In the genomic region with DNA sequence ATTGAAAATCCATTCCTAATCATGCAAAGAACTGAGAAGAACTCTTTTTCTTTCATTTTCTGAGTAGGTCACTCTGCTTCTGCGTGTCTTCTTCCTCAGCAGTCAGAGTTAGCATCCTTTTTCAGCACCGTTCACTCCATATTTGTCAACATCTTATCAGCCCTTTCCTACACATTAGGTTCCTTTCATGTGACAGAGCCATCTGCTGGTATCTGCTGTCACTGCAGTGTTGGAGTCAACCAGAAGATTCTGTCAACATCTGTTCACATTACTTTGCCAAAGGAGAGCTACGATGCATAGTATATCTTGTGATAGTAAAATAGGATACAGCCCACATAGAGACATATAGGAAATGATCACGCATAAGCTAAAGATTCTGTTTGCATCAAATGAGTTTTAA, we compare ENCODE assay signal across 9 mouse cellular contexts.
DNase-seq lines count a peak whose midpoint lies in the region; ATAC-seq and TF ChIP-seq lines count a peak whose summit lies in the region.
"Had no signal": no experiment of that assay in that cellular context is flagged by ENCODE, and none has a peak within 500 bp of the region (broad histone marks: within the 10 kb centered on the region; RNA-seq: fewer than 3 reads in every experiment).

No protein-coding gene starts in this region.

- 27% methylated on average over 4 of the region's 4 CpGs for WGBS in lung, embryonic 14.5 days
- 29% methylated on average over 4 of the region's 4 CpGs for WGBS in lung, adult 2 months
- WGBS in hindbrain, embryonic 14.5 days: 41% methylated on average over 4 of the region's 4 CpGs
- 38% methylated on average over 4 of the region's 4 CpGs for WGBS in neural tube, embryonic 14.5 days

- no peak overlapping the region for H3K4me3 ChIP-seq in lung, embryonic 14.5 days (ENCODE audit: low read depth, low read length)
- H3K4me3 ChIP-seq in lung, adult 2 months (replicated peaks; ENCODE audit: extremely low read depth, low read depth, low read length): no peak overlapping the region
- no peak overlapping the region for H3K4me3 ChIP-seq in hindbrain, embryonic 14.5 days (replicated peaks; ENCODE audit: low read length)
- H3K4me3 ChIP-seq in neural tube, embryonic 14.5 days (ENCODE audit: low read depth, low read length): no peak overlapping the region
- H3K4me3 ChIP-seq: lung, embryonic 15.5 days had no signal

- ATAC-seq in lung, embryonic 14.5 days (ENCODE audit: insufficient read depth): no peak
- peak; percentile 68 for ATAC-seq in activated CD4-positive, CD25-positive, alpha-beta regulatory T cell, adult 4 months
- ATAC-seq in hindbrain, embryonic 14.5 days (ENCODE audit: low FRiP score): peak; percentile 70; the same call in 1 of the 2 replicates
- ATAC-seq in neural tube, embryonic 14.5 days (ENCODE audit: low read depth): peak; percentile 85

- peak; percentile 74 for DNase-seq in lung, embryonic 14.5 days
- no peak for DNase-seq in lung, adult 2 months
- peak; percentile 48 for DNase-seq in embryo, embryonic 10 days (ENCODE audit: low spot score)
- DNase-seq in hindbrain, embryonic 14.5 days (ENCODE audit: low spot score): peak; percentile 77
- peak; percentile 64 to 82 for DNase-seq in left cerebral cortex, postnatal 25 days (ENCODE audit: low spot score in 2 of 2)
- DNase-seq in T-cell, adult 2 months (ENCODE audit: low spot score): no peak

- H3K4me2 ChIP-seq in lung, embryonic 14.5 days: no peak overlapping the region
- H3K4me2 ChIP-seq in hindbrain, embryonic 14.5 days (replicated peaks): no peak overlapping the region
- no peak overlapping the region for H3K4me2 ChIP-seq in neural tube, embryonic 14.5 days (ENCODE audit: low read depth, low read length)
- H3K4me2 ChIP-seq: lung, embryonic 15.5 days had no signal

- no peak overlapping the region for H3K27ac ChIP-seq in lung, embryonic 14.5 days (ENCODE audit: low read depth)
- H3K27ac ChIP-seq in hindbrain, embryonic 14.5 days: no peak overlapping the region
- H3K27ac ChIP-seq in neural tube, embryonic 14.5 days (ENCODE audit: low read depth, low read length): no peak overlapping the region
- H3K27ac ChIP-seq: lung, embryonic 15.5 days had no signal

- no peaks in the 10 kb centered on the region for H3K36me3 ChIP-seq in lung, embryonic 14.5 days (ENCODE audit: insufficient read depth)
- no peaks in the 10 kb centered on the region; the same call in 1 of the 2 replicates for H3K36me3 ChIP-seq in hindbrain, embryonic 14.5 days (replicated peaks; ENCODE audit: control insufficient read depth, insufficient read depth)
- no peaks in the 10 kb centered on the region for H3K36me3 ChIP-seq in neural tube, embryonic 14.5 days (ENCODE audit: control insufficient read depth, insufficient read depth, low read length)
- H3K36me3 ChIP-seq: lung, embryonic 15.5 days had no signal

- no peak for TF ChIP-seq POLR2A in lung, adult 2 months (IDR thresholded peaks at IDR 0.05; ENCODE audit: borderline replicate concordance, extremely low read depth, low read depth, low read length)

- H3K27me3 ChIP-seq in lung, embryonic 14.5 days (ENCODE audit: insufficient read depth, low read length): no peaks in the 10 kb centered on the region
- H3K27me3 ChIP-seq in hindbrain, embryonic 14.5 days (ENCODE audit: control insufficient read depth, insufficient read depth, low read length): no peaks in the 10 kb centered on the region
- no peaks in the 10 kb centered on the region for H3K27me3 ChIP-seq in neural tube, embryonic 14.5 days (ENCODE audit: control insufficient read depth, insufficient read depth, low read length)
- H3K27me3 ChIP-seq: lung, embryonic 15.5 days had no signal

- intact Hi-C loops in left cerebral cortex, postnatal 25 days (cut with DNase I): no loop called here

- no peaks in the 10 kb centered on the region for H3K4me1 ChIP-seq in lung, embryonic 14.5 days (ENCODE audit: insufficient read depth)
- no peaks in the 10 kb centered on the region for H3K4me1 ChIP-seq in lung, adult 2 months (ENCODE audit: control insufficient read depth, insufficient read depth, low read length)
- no peaks in the 10 kb centered on the region for H3K4me1 ChIP-seq in hindbrain, embryonic 14.5 days (replicated peaks; ENCODE audit: control insufficient read depth, insufficient read depth, low read length)
- no peaks in the 10 kb centered on the region for H3K4me1 ChIP-seq in neural tube, embryonic 14.5 days (ENCODE audit: control insufficient read depth, insufficient read depth, low read length)
- H3K4me1 ChIP-seq: lung, embryonic 15.5 days had no signal

- no peak overlapping the region for H3K9ac ChIP-seq in lung, embryonic 14.5 days
- no peak overlapping the region for H3K9ac ChIP-seq in hindbrain, embryonic 14.5 days
- H3K9ac ChIP-seq in neural tube, embryonic 14.5 days (replicated peaks; ENCODE audit: low read depth, low read length): no peak overlapping the region
- H3K9ac ChIP-seq: lung, embryonic 15.5 days had no signal

- H3K9me3 ChIP-seq in lung, embryonic 14.5 days (ENCODE audit: low read depth, low read length): no peaks in the 10 kb centered on the region
- no peaks in the 10 kb centered on the region for H3K9me3 ChIP-seq in hindbrain, embryonic 14.5 days (ENCODE audit: control insufficient read depth, low read length)
- H3K9me3 ChIP-seq in neural tube, embryonic 14.5 days (ENCODE audit: control insufficient read depth, low read length): no peaks in the 10 kb centered on the region
- H3K9me3 ChIP-seq: lung, embryonic 15.5 days had no signal

- peak; percentile 71 for TF ChIP-seq CTCF in lung, embryonic 14.5 days (IDR thresholded peaks at IDR 0.05; ENCODE audit: low read depth)
- no peak for TF ChIP-seq CTCF in lung, adult 2 months (IDR thresholded peaks at IDR 0.05; ENCODE audit: insufficient read depth, low read length)

Comparison
In these comparisons a context has a peak if more than half of its experiments do, and no peak if none do; other contexts are left out.
1. DNase-seq: peak in lung, embryonic 14.5 days (single experiment), embryo, embryonic 10 days (single experiment), hindbrain, embryonic 14.5 days (single experiment) and left cerebral cortex, postnatal 25 days (2 of 2); none in lung, adult 2 months (single experiment) and T-cell, adult 2 months (single experiment).